Mouse (Mus musculus) cerebellum, postnatal 14 days (tissue): ENCODE measurements around the gene Epha7.

Source experiments
- DNase-seq, 2 experiments: peaks; one replicate each; pipeline ENCODE4 v3.0.0; 2021; ENCODE audit warnings: mixed read lengths in 2 of 2

Epha7 gene

GRCm38 (mm10) chr4:28812691-28813289, at the start of gene Epha7:
Gene Epha7 (plus strand): TSS chr4:28813131.
- peak; percentile 97 to 98 for DNase-seq

GRCm38 (mm10) chr4:28783961-28784360, 29.0 kb upstream of the Epha7 start:
- no peak for DNase-seq

- DNase-seq = peak; percentile 63 to 71
Measured at GRCm38 (mm10) chr4:28808800-28809199, 4.1 kb upstream of the Epha7 start.

- no peak for DNase-seq
Measured at GRCm38 (mm10) chr4:28809703-28810102, 3.2 kb upstream of the Epha7 start.

GRCm38 (mm10) chr4:28813551-28814475, 882 bp downstream of the Epha7 start:
- DNase-seq = peak; percentile 71 to 79

GRCm38 (mm10) chr4:28814476-28814815, 1.5 kb downstream of the Epha7 start:
- DNase-seq = no peak

- DNase-seq = peak; percentile 81 to 86
Measured at GRCm38 (mm10) chr4:28814816-28815620, 2.1 kb downstream of the Epha7 start.

GRCm38 (mm10) chr4:28815621-28815920, 2.6 kb downstream of the Epha7 start:
- no peak for DNase-seq

GRCm38 (mm10) chr4:28823616-28824015, 10.7 kb downstream of the Epha7 start:
- DNase-seq = no peak

- DNase-seq = peak; percentile 88 to 91
Measured at GRCm38 (mm10) chr4:28824616-28825015, 11.7 kb downstream of the Epha7 start.

GRCm38 (mm10) chr4:28837669-28838068, 24.7 kb downstream of the Epha7 start:
- no peak for DNase-seq

GRCm38 (mm10) chr4:28846311-28846710, 33.4 kb downstream of the Epha7 start:
- no peak for DNase-seq

GRCm38 (mm10) chr4:28850388-28850787, 37.5 kb downstream of the Epha7 start:
- DNase-seq = no peak

- no peak for DNase-seq
Measured at GRCm38 (mm10) chr4:28862845-28863666, 50.1 kb downstream of the Epha7 start.

GRCm38 (mm10) chr4:28866411-28866810, 53.5 kb downstream of the Epha7 start:
- no peak for DNase-seq

GRCm38 (mm10) chr4:28871615-28872014, 58.7 kb downstream of the Epha7 start:
- DNase-seq = no peak

GRCm38 (mm10) chr4:28881271-28882044, 68.5 kb downstream of the Epha7 start:
- no peak for DNase-seq

- no peak for DNase-seq
Measured at GRCm38 (mm10) chr4:28889630-28890029, 76.7 kb downstream of the Epha7 start.

- no peak for DNase-seq
Measured at GRCm38 (mm10) chr4:28890102-28890501, 77.2 kb downstream of the Epha7 start.

GRCm38 (mm10) chr4:28895480-28895879, 82.5 kb downstream of the Epha7 start:
- no peak for DNase-seq

GRCm38 (mm10) chr4:28899373-28899772, 86.4 kb downstream of the Epha7 start:
- no peak for DNase-seq

- no peak for DNase-seq
Measured at GRCm38 (mm10) chr4:28899783-28900182, 86.9 kb downstream of the Epha7 start.
